Mouse (Mus musculus) forebrain, embryonic 13.5 days (tissue): ENCODE data around the gene Gadd45b. TPM values are rescaled to one million over a fixed set of nuclear protein-coding genes. Genes with fewer than 3 reads are reported as not detected.

Source experiments
- ATAC-seq: fragments of 200-750 bp; cut with Nextera tagmentation; 2 replicates; pipeline ENCODE4 v1.8.0; 2017
- H3K27ac ChIP-seq: fragments of 300-500 bp; sonication (generic); 2 replicates; pipeline ENCODE4 v1.5.1; 2015; ENCODE audit warnings: inconsistent platforms, mild to moderate bottlenecking, moderate library complexity
- H3K27me3 ChIP-seq: fragments of 300-500 bp; sonication (generic); 2 replicates; pipeline ENCODE4 v1.6.1; 2015; ENCODE audit warnings: mild to moderate bottlenecking, inconsistent platforms
- H3K36me3 ChIP-seq: fragments of 300-500 bp; sonication (generic); 2 replicates; pipeline ENCODE4 v1.6.1; 2015; ENCODE audit warnings: mild to moderate bottlenecking, inconsistent platforms; ENCODE audit not compliant: poor library complexity, severe bottlenecking
- H3K4me1 ChIP-seq: fragments of 300-500 bp; sonication (generic); 2 replicates; pipeline ENCODE4 v1.6.1; 2015; ENCODE audit warnings: inconsistent platforms
- H3K4me2 ChIP-seq: fragments of 300-500 bp; sonication (generic); 2 replicates; pipeline ENCODE4 v1.6.1; 2015; ENCODE audit warnings: inconsistent platforms, mild to moderate bottlenecking, moderate library complexity
- H3K4me3 ChIP-seq: fragments of 300-500 bp; sonication (generic); 2 replicates; pipeline ENCODE4 v1.5.1; 2015; ENCODE audit warnings: mild to moderate bottlenecking, inconsistent platforms
- H3K9ac ChIP-seq: fragments of 300-500 bp; sonication (generic); 2 replicates; pipeline ENCODE4 v1.6.1; 2015; ENCODE audit warnings: mild to moderate bottlenecking, inconsistent platforms
- H3K9me3 ChIP-seq: fragments of 300-500 bp; sonication (generic); replicated peaks from 2 replicates; pipeline ENCODE4 v1.6.1; 2016; ENCODE audit warnings: inconsistent platforms
- WGBS: fragments of 180-500 bp; shearing (Covaris S2); methylation state at CpG from one replicate; pipeline ENCODE4 v1.1.7; 2015; 5-methylcytosine and 5-hydroxymethylcytosine counted together
- polyA plus RNA-seq: library from polyadenylated mRNA; unstranded; fragments of >200 nt; fragmentation: Nextera tagmentation; extraction: Ambion mirVana; gene quantifications from 2 replicates; pipeline ENCODE4 v1.2.1, GENCODE M21; 2015

Gene Gadd45b
- polyA plus RNA-seq = 4.9 and 5.1 TPM in 2 replicates

- peak; percentile 94 for ATAC-seq
- under 1% methylated on average over 56 of the region's 56 CpGs for WGBS
- Histone ChIP-seq H3K4me3 (peak within 1 kb of the TSS; percentile 46), H3K9me3 (no peaks in the 10 kb centered on the region), H3K4me2 (peak within 1 kb of the TSS; percentile 80), H3K36me3 (no peaks in the 10 kb centered on the region), H3K4me1 (peaks cover 54% of the 10 kb centered on the region), H3K27me3 (peaks cover 45% of the 10 kb centered on the region), H3K27ac (peak within 1 kb of the TSS; percentile 66), H3K9ac (peak within 1 kb of the TSS; percentile 64)
Measured at GRCm38 (mm10) chr10:80929299-80930226, at the start of gene Gadd45b. Gadd45b (plus strand) TSS chr10:80930073.

DNA sequence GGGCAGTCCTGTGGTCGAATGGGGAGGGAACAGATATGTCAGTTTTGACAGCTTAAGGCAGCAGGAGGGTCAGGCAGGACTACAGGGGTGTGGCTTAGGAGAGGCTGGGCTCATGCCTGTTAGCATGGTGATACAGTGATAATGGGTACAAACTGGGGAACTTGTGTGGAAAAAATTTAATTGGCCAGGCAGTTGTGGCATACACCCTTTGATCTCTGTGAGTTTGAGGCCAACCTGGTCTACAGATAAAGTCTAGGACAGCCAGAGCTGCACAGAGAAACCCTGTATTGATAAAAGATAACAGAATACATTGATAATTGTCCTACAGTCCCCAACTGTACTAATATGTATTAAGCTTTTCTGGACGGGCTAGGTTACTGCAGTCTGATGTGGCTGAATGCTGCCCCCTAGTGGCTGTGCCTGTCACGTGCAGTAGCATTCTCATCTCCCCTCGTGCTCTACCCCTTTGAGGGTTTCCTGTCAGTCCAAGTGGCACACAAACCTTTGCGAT, 49.7 kb upstream of the Gadd45b start:
- Histone ChIP-seq H3K9ac (no peak overlapping the region), H3K27me3 (no peaks in the 10 kb centered on the region), H3K9me3 (no peaks in the 10 kb centered on the region), H3K36me3 (no peaks in the 10 kb centered on the region), H3K4me1 (no peaks in the 10 kb centered on the region), H3K4me2 (no peak overlapping the region), H3K4me3 (no peak overlapping the region), H3K27ac (no peak overlapping the region)
- no peak for ATAC-seq
- WGBS = 24% methylated on average over 5 of the region's 5 CpGs

DNA sequence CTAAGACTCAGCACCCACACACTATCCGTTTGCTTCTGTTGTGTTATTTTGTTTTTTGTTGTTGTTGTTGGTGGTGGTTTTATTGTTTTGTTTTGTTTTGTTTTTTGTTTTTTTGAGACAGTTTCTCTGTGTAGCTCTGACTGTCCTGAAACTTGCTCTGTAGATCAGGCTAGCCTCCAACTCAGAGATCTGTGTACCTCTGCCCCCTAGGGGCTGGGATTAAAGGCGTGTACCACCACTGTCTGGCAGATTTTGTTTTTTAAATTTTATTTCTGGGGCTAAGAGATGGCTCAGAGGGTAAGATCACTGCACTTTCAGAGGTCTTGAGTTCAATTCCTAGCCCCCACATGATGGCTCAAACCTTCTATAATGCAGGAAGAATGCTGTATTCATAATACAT, 49.0 kb upstream of the Gadd45b start:
- no peaks in the 10 kb centered on the region for H3K9me3 ChIP-seq
- no peak overlapping the region for H3K4me2 ChIP-seq
- H3K4me1 ChIP-seq = no peaks in the 10 kb centered on the region
- H3K9ac ChIP-seq = no peak overlapping the region
- WGBS = 82% methylated on average over 2 of the region's 2 CpGs
- no peak overlapping the region for H3K27ac ChIP-seq
- H3K4me3 ChIP-seq = no peak overlapping the region
- no peak for ATAC-seq
- no peaks in the 10 kb centered on the region for H3K36me3 ChIP-seq
- H3K27me3 ChIP-seq = no peaks in the 10 kb centered on the region

GRCm38 (mm10) chr10:80881301-80881700, 48.6 kb upstream of the Gadd45b start:
- Histone ChIP-seq H3K9me3 (no peaks in the 10 kb centered on the region), H3K36me3 (no peaks in the 10 kb centered on the region), H3K27ac (no peak overlapping the region), H3K4me3 (no peak overlapping the region), H3K4me2 (no peak overlapping the region), H3K9ac (no peak overlapping the region), H3K4me1 (no peaks in the 10 kb centered on the region), H3K27me3 (no peaks in the 10 kb centered on the region)
- 27% methylated on average over 10 of the region's 10 CpGs for WGBS
- ATAC-seq = no peak

- H3K9me3 ChIP-seq = no peaks in the 10 kb centered on the region
- H3K9ac ChIP-seq = no peak overlapping the region
- no peak overlapping the region for H3K4me2 ChIP-seq
- 75% methylated on average over 11 of the region's 11 CpGs for WGBS
- H3K27ac ChIP-seq = no peak overlapping the region
- no peak for ATAC-seq
- no peaks in the 10 kb centered on the region for H3K4me1 ChIP-seq
- H3K4me3 ChIP-seq = no peak overlapping the region
- H3K36me3 ChIP-seq = no peaks in the 10 kb centered on the region
- peaks cover 12% of the 10 kb centered on the region for H3K27me3 ChIP-seq
Measured at GRCm38 (mm10) chr10:80887181-80887580, 42.7 kb upstream of the Gadd45b start.

DNA sequence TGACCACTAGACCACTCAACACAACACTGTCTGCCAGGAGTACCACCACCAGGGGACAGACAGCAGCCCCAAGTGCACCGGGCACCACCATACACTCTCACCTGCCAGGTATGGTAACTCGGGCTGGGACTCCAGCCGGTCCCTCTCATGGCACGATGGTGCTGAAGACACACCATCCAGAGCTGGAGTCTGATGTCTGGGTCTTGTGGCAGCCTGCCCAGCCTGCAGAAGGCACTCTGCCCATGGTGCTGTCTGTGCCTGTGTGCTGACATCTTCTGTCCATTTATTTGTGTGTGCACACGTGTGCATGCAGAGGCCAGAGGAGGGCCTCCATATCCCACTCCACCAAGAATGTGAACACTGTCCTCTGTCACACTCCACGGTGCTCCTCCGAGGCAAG, 34.8 kb upstream of the Gadd45b start:
- no peak overlapping the region for H3K4me2 ChIP-seq
- no peak overlapping the region for H3K27ac ChIP-seq
- 91% methylated on average over 7 of the region's 7 CpGs for WGBS
- peaks cover 24% of the 10 kb centered on the region for H3K4me1 ChIP-seq
- H3K4me3 ChIP-seq = no peak overlapping the region
- H3K36me3 ChIP-seq = peaks cover 21% of the 10 kb centered on the region
- no peak for ATAC-seq
- no peaks in the 10 kb centered on the region for H3K27me3 ChIP-seq
- H3K9me3 ChIP-seq = no peaks in the 10 kb centered on the region
- H3K9ac ChIP-seq = no peak overlapping the region

DNA sequence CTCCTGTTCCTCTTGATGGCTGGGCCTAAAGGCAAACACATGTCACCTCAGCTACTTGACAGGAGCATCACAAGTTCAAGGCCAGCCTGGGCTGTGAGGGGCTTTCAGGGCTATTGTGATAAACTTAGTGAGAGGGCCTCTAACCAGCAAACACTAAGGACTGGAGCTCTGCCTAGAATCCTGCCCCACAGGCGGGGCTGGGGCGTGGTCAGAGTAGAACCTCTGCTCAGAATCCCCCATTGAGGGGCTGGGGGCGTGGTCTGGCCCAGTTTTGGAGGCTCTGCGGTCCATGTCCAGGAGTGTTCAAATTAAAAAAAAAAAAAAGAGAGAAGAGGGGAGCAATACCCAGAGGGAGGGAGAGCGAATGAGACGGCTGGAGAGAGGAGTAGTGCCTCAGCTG, 34.2 kb upstream of the Gadd45b start:
- H3K27ac ChIP-seq = no peak overlapping the region
- H3K36me3 ChIP-seq = peaks cover 21% of the 10 kb centered on the region
- no peak overlapping the region for H3K4me3 ChIP-seq
- no peak overlapping the region for H3K4me2 ChIP-seq
- no peak for ATAC-seq
- no peaks in the 10 kb centered on the region for H3K27me3 ChIP-seq
- H3K4me1 ChIP-seq = peaks cover 24% of the 10 kb centered on the region
- H3K9ac ChIP-seq = no peak overlapping the region
- WGBS = 85% methylated on average over 6 of the region's 6 CpGs
- no peaks in the 10 kb centered on the region for H3K9me3 ChIP-seq

- WGBS = 71% methylated on average over 24 of the region's 24 CpGs
- no peaks in the 10 kb centered on the region for H3K27me3 ChIP-seq
- no peak overlapping the region for H3K4me3 ChIP-seq
- H3K4me2 ChIP-seq = no peak overlapping the region
- no peak overlapping the region for H3K27ac ChIP-seq
- no peak overlapping the region for H3K9ac ChIP-seq
- H3K36me3 ChIP-seq = peaks cover 25% of the 10 kb centered on the region
- H3K4me1 ChIP-seq = peaks cover 24% of the 10 kb centered on the region
- no peaks in the 10 kb centered on the region for H3K9me3 ChIP-seq
- no peak for ATAC-seq
Measured at GRCm38 (mm10) chr10:80896581-80897485, 33.0 kb upstream of the Gadd45b start.

GRCm38 (mm10) chr10:80897861-80898510, 31.9 kb upstream of the Gadd45b start:
- ATAC-seq = no peak
- H3K27ac ChIP-seq = no peak overlapping the region

GRCm38 (mm10) chr10:80899074-80899473, 30.8 kb upstream of the Gadd45b start:
- peak overlapping the region; percentile 79; the same call in 1 of the 2 replicates for H3K4me3 ChIP-seq
- peak overlapping the region; percentile 98 for H3K4me2 ChIP-seq
- no peaks in the 10 kb centered on the region for H3K9me3 ChIP-seq
- H3K27me3 ChIP-seq = no peaks in the 10 kb centered on the region
- 93% methylated on average over 8 of the region's 8 CpGs for WGBS
- H3K27ac ChIP-seq = no peak overlapping the region
- H3K36me3 ChIP-seq = peaks cover 47% of the 10 kb centered on the region
- no peak for ATAC-seq
- peak overlapping the region; percentile 43; the same call in 1 of the 2 replicates for H3K9ac ChIP-seq
- H3K4me1 ChIP-seq = peaks cover 24% of the 10 kb centered on the region

More at GRCm38 (mm10) chr10:80897861-80898510, 31.9 kb upstream of the Gadd45b start:
- peaks cover 36% of the 10 kb centered on the region for H3K36me3 ChIP-seq
- no peaks in the 10 kb centered on the region for H3K9me3 ChIP-seq
- no peak overlapping the region for H3K4me3 ChIP-seq
- H3K9ac ChIP-seq = peak overlapping the region; percentile 36; the same call in 1 of the 2 replicates
- no peaks in the 10 kb centered on the region for H3K27me3 ChIP-seq
- 34% methylated on average over 41 of the region's 41 CpGs for WGBS
- H3K4me1 ChIP-seq = peaks cover 24% of the 10 kb centered on the region
- H3K4me2 ChIP-seq = no peak overlapping the region

DNA sequence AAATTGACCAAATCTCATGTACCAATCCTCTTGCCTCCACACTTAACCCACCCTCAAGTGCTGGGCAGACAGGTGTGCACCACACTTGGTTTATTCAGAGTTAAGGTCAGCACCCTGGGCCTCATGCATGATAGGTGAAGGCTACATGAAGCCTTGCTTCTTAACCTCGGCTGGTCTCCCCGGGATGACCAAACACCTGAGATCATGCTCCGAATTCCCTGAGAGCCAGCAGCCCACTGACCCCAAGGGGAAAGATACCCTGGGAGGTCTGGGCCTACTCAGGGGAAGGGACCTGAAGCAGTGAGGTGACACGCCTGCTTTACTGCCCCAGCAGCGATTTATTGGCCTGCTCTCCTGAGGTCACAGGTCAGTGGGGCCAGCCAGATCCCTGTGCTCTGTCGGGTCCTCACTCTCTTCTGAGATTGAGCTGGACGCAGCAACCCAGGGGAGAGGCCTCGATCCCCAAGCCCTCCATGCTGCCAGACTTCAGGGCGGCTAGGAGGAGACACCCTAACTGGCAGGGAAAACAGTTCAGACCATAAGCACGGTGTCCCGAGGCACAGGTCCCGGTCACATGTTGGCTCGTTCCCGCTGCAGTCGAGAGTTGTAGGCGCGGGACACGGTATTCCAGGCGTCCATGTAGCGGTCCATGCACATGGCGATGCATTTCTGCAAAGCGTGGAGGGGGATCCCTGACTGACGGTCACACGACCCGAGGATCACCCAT, 30.1 kb upstream of the Gadd45b start:
- peaks cover 24% of the 10 kb centered on the region for H3K4me1 ChIP-seq
- peaks cover 54% of the 10 kb centered on the region for H3K36me3 ChIP-seq
- H3K27me3 ChIP-seq = no peaks in the 10 kb centered on the region
- peak overlapping the region; percentile 79 for H3K4me3 ChIP-seq
- H3K4me2 ChIP-seq = peak overlapping the region; percentile 98
- no peaks in the 10 kb centered on the region for H3K9me3 ChIP-seq
- WGBS = 18% methylated on average over 25 of the region's 25 CpGs
- peak overlapping the region; percentile 81 for H3K9ac ChIP-seq
- ATAC-seq = no peak
- peak overlapping the region; percentile 79 for H3K27ac ChIP-seq
